In the genomic region with DNA sequence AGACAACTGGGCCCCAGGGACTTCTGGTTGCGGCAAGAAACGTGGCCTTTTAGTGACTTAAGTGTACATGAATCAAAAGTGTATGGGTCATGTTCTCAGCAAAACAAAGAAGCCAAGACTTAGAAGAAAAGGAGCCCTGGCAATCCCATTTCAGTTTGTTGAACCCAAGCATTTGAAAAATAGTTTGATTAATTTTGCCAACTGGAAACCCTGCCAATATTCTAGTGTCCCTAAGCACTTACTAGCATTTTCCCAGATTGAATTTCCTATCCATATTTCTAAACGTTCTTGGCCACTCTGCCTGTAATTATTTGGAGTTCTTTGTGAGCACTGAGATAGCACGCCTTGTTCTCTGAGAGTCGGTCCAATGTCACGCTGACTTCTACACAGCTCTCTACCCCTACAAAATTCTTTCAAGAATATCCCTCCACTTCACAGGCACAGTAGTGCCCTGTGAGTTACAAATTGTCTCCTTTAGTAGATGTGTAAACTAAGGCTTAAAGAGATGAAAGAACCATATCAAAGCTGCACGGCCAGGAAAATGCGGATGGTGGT, we compare ENCODE assay signal across 21 mouse cellular contexts.
DNase-seq lines count a peak whose midpoint lies in the region; ATAC-seq and TF ChIP-seq lines count a peak whose summit lies in the region.
"Had no signal": no experiment of that assay in that cellular context is flagged by ENCODE, and none has a peak within 500 bp of the region (broad histone marks: within the 10 kb centered on the region; RNA-seq: fewer than 3 reads in every experiment).

No protein-coding gene starts in this region.

- no peaks in the 10 kb centered on the region for H3K27me3 ChIP-seq in heart, embryonic 10.5 days (ENCODE audit: insufficient read depth, poor library complexity, severe bottlenecking)
- H3K27me3 ChIP-seq in lung, embryonic 14.5 days (ENCODE audit: insufficient read depth, low read length) = no peaks in the 10 kb centered on the region
- no peaks in the 10 kb centered on the region for H3K27me3 ChIP-seq in lung, postnatal 0 days (replicated peaks; ENCODE audit: insufficient read depth, low read length)
- H3K27me3 ChIP-seq: embryonic facial prominence, embryonic 12.5 days; forebrain, embryonic 15.5 days; heart, embryonic 13.5 days; intestine, embryonic 15.5 days had no signal

- H3K36me3 ChIP-seq in heart, embryonic 10.5 days = no peaks in the 10 kb centered on the region
- H3K36me3 ChIP-seq in lung, embryonic 14.5 days (ENCODE audit: insufficient read depth) = no peaks in the 10 kb centered on the region
- no peaks in the 10 kb centered on the region for H3K36me3 ChIP-seq in lung, postnatal 0 days (ENCODE audit: insufficient read depth, low read length)
- H3K36me3 ChIP-seq: embryonic facial prominence, embryonic 12.5 days; forebrain, embryonic 15.5 days; G1E; heart, embryonic 13.5 days; intestine, embryonic 15.5 days had no signal

- peaks cover 8% of the 10 kb centered on the region; the same call in 1 of the 2 replicates for H3K4me1 ChIP-seq in heart, embryonic 10.5 days
- no peaks in the 10 kb centered on the region for H3K4me1 ChIP-seq in lung, embryonic 14.5 days (ENCODE audit: insufficient read depth)
- H3K4me1 ChIP-seq in lung, postnatal 0 days (ENCODE audit: insufficient read depth, low read depth, low read length) = no peaks in the 10 kb centered on the region
- H3K4me1 ChIP-seq: embryonic facial prominence, embryonic 12.5 days; forebrain, embryonic 15.5 days; intestine, embryonic 15.5 days had no signal

- no peak overlapping the region for H3K9ac ChIP-seq in lung, embryonic 14.5 days
- H3K9ac ChIP-seq in lung, postnatal 0 days (replicated peaks; ENCODE audit: low read depth) = no peak overlapping the region
- H3K9ac ChIP-seq: embryonic facial prominence, embryonic 12.5 days; forebrain, embryonic 15.5 days; heart, embryonic 13.5 days; hindbrain, embryonic 14.5 days; intestine, embryonic 15.5 days had no signal

- no peak for TF ChIP-seq CTCF in lung, embryonic 14.5 days (IDR thresholded peaks at IDR 0.05; ENCODE audit: low read depth)
- no peak for TF ChIP-seq CTCF in lung, postnatal 0 days (IDR thresholded peaks at IDR 0.05)

- H3K9me3 ChIP-seq in heart, embryonic 10.5 days = no peaks in the 10 kb centered on the region
- no peaks in the 10 kb centered on the region for H3K9me3 ChIP-seq in lung, embryonic 14.5 days (ENCODE audit: low read depth, low read length)
- H3K9me3 ChIP-seq in lung, postnatal 0 days (ENCODE audit: low read length) = no peaks in the 10 kb centered on the region
- H3K9me3 ChIP-seq: embryonic facial prominence, embryonic 12.5 days; forebrain, embryonic 15.5 days; G1E; intestine, embryonic 15.5 days had no signal

- no peak overlapping the region for H3K4me2 ChIP-seq in lung, embryonic 14.5 days
- no peak overlapping the region for H3K4me2 ChIP-seq in lung, postnatal 0 days (replicated peaks; ENCODE audit: low read depth, low read length)
- H3K4me2 ChIP-seq: embryonic facial prominence, embryonic 12.5 days; forebrain, embryonic 15.5 days; heart, embryonic 13.5 days; hindbrain, embryonic 14.5 days; intestine, embryonic 15.5 days had no signal

- 88% methylated on average over 8 of the region's 8 CpGs for WGBS in heart, embryonic 10.5 days
- 66% methylated on average over 8 of the region's 8 CpGs for WGBS in lung, embryonic 14.5 days
- WGBS in lung, postnatal 0 days = 52% methylated on average over 8 of the region's 8 CpGs

- no peak for ATAC-seq in lung, embryonic 14.5 days (ENCODE audit: insufficient read depth)
- no peak for ATAC-seq in lung, postnatal 0 days
- ATAC-seq: CD4-positive, CD25-positive, alpha-beta regulatory T cell, adult 4 months; forebrain, embryonic 15.5 days; intestine, embryonic 15.5 days had no signal

- peak; percentile 60 for DNase-seq in gastrocnemius, adult 18-20 months (ENCODE audit: low spot score)
- DNase-seq in gastrocnemius, postnatal 14 days = no peak
- DNase-seq in heart, adult 18-20 months = peak; percentile 34 to 60
- DNase-seq in heart, embryonic 10.5 days (ENCODE audit: low spot score) = no peak
- peak; percentile 51 for DNase-seq in lung, embryonic 14.5 days
- DNase-seq in lung, postnatal 0 days (ENCODE audit: low spot score) = no peak
- DNase-seq in testis, postnatal 14 days (ENCODE audit: low spot score) = peak; percentile 18
- no peak for DNase-seq in testis, postnatal 10 days (ENCODE audit: low spot score)
- DNase-seq: adrenal gland, adult 8-10 months; adrenal gland, postnatal 36 days; B cell, adult 2 months; cerebellum, adult 11 months; cerebellum, adult 8-10 months; cerebellum, postnatal 14 days had no signal

- no peak for TF ChIP-seq EP300 in lung, postnatal 0 days (IDR thresholded peaks at IDR 0.05)

- H3K27ac ChIP-seq in heart, embryonic 10.5 days = no peak overlapping the region
- no peak overlapping the region for H3K27ac ChIP-seq in lung, embryonic 14.5 days (ENCODE audit: low read depth)
- no peak overlapping the region for H3K27ac ChIP-seq in lung, postnatal 0 days (ENCODE audit: low read length)
- H3K27ac ChIP-seq: embryonic facial prominence, embryonic 12.5 days; forebrain, embryonic 15.5 days; heart, embryonic 13.5 days; hindbrain, embryonic 14.5 days; intestine, embryonic 15.5 days had no signal

- H3K4me3 ChIP-seq in heart, embryonic 10.5 days = no peak overlapping the region
- H3K4me3 ChIP-seq in lung, embryonic 14.5 days (ENCODE audit: low read depth, low read length) = no peak overlapping the region
- H3K4me3 ChIP-seq in lung, postnatal 0 days (ENCODE audit: low read depth, low read length) = no peak overlapping the region
- H3K4me3 ChIP-seq: embryonic facial prominence, embryonic 12.5 days; forebrain, embryonic 15.5 days; heart, embryonic 13.5 days; intestine, embryonic 15.5 days had no signal

- intact Hi-C loops in gastrocnemius, postnatal 14 days (cut with DNase I; ENCODE audit: low total_unique reads) = no loop called here

Comparison
In these comparisons a context has a peak if more than half of its experiments do, and no peak if none do; other contexts are left out.
1. DNase-seq: peak in gastrocnemius, adult 18-20 months (single experiment), heart, adult 18-20 months (2 of 2), lung, embryonic 14.5 days (single experiment) and testis, postnatal 14 days (single experiment); none in gastrocnemius, postnatal 14 days (single experiment), heart, embryonic 10.5 days (single experiment), lung, postnatal 0 days (single experiment) and testis, postnatal 10 days (single experiment).